Mouse (Mus musculus): ENCODE data around the gene Hamp. TPM values are rescaled to one million over a fixed set of nuclear protein-coding genes. Genes with fewer than 3 reads are reported as not detected.
"Not testable (repeated sequence)": the region's sequence is repeated elsewhere in the genome, so short reads cannot be mapped to it uniquely, and the experiment has no call there.

Gene Hamp
- polyA plus RNA-seq, 1 experiment, result not detected

GRCm38 (mm10) chr7:30952441-30953265 is 8.8 kb upstream of the Hamp start:
- Histone ChIP-seq H3K79me2 (ENCODE audit: control insufficient read depth, insufficient read depth) (peaks cover 17% of the 10 kb centered on the region), H3K27me3 (ENCODE audit: control insufficient read depth, insufficient read depth, insufficient read length) (no peaks in the 10 kb centered on the region), H3ac (ENCODE audit: control insufficient read depth, insufficient read length, low read depth) (no peak overlapping the region), H3K36me3 (ENCODE audit: control insufficient read depth, insufficient read depth) (peaks cover 47% of the 10 kb centered on the region), H3K4me3 (ENCODE audit: insufficient read depth, poor library complexity, severe bottlenecking) (no peak overlapping the region), H3K79me3 (ENCODE audit: low read depth) (peaks cover 3% of the 10 kb centered on the region)
- TF ChIP-seq CEBPB (IDR thresholded peaks at IDR 0.05; ENCODE audit: low read depth) (no peak), MYOG (IDR thresholded peaks at IDR 0.05; ENCODE audit: control insufficient read depth, extremely low read depth, insufficient read length) (no peak), USF1 (IDR thresholded peaks at IDR 0.05; ENCODE audit: low read depth) (no peak), CTCF (IDR thresholded peaks at IDR 0.05; ENCODE audit: control insufficient read depth, insufficient read depth, insufficient read length) (no peak), MAX (IDR thresholded peaks at IDR 0.05) (no peak), FOSL1 (IDR thresholded peaks at IDR 0.05; ENCODE audit: insufficient read depth, low read length, poor library complexity, severe bottlenecking) (no peak), MYOD1 (IDR thresholded peaks at IDR 0.05; ENCODE audit: control insufficient read depth, insufficient read length, low read depth) (no peak)

DNA sequence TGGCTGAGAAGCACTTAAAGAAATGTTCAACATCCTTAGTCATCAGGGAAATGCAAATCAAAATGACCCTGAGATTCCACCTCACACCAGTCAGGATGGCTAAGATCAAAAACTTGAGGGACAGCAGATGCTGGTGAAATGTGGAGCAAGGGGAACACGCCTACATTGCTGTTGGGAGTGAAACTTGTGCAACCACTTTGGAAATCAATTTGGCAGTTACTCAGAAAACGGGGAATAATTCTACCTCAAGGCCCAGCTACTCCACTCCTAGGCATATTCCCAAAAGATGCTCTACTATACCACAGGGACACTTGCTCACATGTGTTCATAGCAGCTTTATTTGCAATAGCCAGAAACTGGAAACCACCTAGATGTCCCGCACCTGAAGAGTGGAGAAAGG is 6.1 kb upstream of the Hamp start:
- H3K36me3 ChIP-seq (ENCODE audit: control insufficient read depth, insufficient read depth), result peaks cover 41% of the 10 kb centered on the region
- not testable (repeated sequence) for H3K79me2 ChIP-seq (ENCODE audit: control insufficient read depth, insufficient read depth); H3ac ChIP-seq (ENCODE audit: control insufficient read depth, insufficient read length, low read depth); H3K79me3 ChIP-seq (ENCODE audit: low read depth); H3K27me3 ChIP-seq (ENCODE audit: control insufficient read depth, insufficient read depth, insufficient read length); H3K4me3 ChIP-seq (ENCODE audit: insufficient read depth, poor library complexity, severe bottlenecking)

- TF ChIP-seq CTCF (IDR thresholded peaks at IDR 0.05; ENCODE audit: control insufficient read depth, insufficient read depth, insufficient read length) (no peak), FOSL1 (IDR thresholded peaks at IDR 0.05; ENCODE audit: insufficient read depth, low read length, poor library complexity, severe bottlenecking) (no peak), MYOD1 (IDR thresholded peaks at IDR 0.05; ENCODE audit: control insufficient read depth, insufficient read length, low read depth) (no peak), MAX (IDR thresholded peaks at IDR 0.05) (no peak), MYOG (IDR thresholded peaks at IDR 0.05; ENCODE audit: control insufficient read depth, extremely low read depth, insufficient read length) (no peak)
- no peak overlapping the region for H3ac ChIP-seq (ENCODE audit: control insufficient read depth, insufficient read length, low read depth)
These were observed 2.0 kb upstream of the Hamp start for GRCm38 (mm10) chr7:30945876-30946275.

DNA sequence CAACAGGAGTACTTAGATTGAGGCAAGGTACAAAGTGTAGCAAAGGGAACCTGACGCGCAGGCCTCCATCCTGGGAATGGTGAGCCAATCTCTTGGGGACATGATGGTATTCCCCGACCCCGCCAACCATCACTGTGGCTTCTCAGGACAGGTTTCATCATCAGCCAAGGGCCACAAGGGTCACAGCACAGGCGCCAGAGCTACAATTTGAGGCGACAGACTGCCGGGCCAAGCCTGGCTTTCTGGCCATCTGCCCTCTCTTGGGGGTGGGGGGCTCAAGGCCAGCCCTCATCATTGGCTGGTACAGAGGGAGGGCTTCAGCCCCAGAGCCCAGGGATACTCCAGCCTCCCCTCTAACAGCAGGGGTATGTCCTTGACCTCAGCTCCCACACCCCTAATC is 1.6 kb upstream of the Hamp start:
- not testable (repeated sequence) for H3K79me3 ChIP-seq (ENCODE audit: low read depth); H3K27me3 ChIP-seq (ENCODE audit: control insufficient read depth, insufficient read depth, insufficient read length); H3K79me2 ChIP-seq (ENCODE audit: control insufficient read depth, insufficient read depth); H3ac ChIP-seq (ENCODE audit: control insufficient read depth, insufficient read length, low read depth); H3K4me3 ChIP-seq (ENCODE audit: insufficient read depth, poor library complexity, severe bottlenecking)
- peaks cover 16% of the 10 kb centered on the region for H3K36me3 ChIP-seq (ENCODE audit: control insufficient read depth, insufficient read depth)

More at GRCm38 (mm10) chr7:30945876-30946275, 2.0 kb upstream of the Hamp start:
- H3K79me3 ChIP-seq (ENCODE audit: low read depth), result no peaks in the 10 kb centered on the region
- H3K79me2 ChIP-seq (ENCODE audit: control insufficient read depth, insufficient read depth), result no peaks in the 10 kb centered on the region
- no peak overlapping the region for H3K4me3 ChIP-seq (ENCODE audit: insufficient read depth, poor library complexity, severe bottlenecking)
- H3K36me3 ChIP-seq (ENCODE audit: control insufficient read depth, insufficient read depth), result peaks cover 18% of the 10 kb centered on the region
- no peaks in the 10 kb centered on the region for H3K27me3 ChIP-seq (ENCODE audit: control insufficient read depth, insufficient read depth, insufficient read length)

DNA sequence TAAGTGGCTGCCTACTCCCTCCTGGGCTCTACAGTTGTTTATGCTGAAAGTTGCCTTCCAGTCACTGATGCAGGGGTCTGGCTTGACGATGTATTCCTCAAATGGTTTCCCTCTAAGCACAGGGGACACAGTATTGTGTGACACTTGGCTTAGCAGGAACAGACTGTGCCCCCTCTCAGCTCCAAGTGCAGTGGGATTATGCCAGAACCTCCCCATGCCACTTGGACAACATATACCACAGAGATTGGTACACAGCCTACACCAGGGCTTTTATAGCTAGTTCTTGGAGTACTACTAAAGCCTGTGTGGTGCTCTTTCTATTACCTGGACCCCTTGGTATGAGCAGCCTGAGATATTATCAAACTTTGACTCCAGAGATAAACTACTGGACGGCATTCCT is 874 bp upstream of the Hamp start:
- H3K79me2 ChIP-seq (ENCODE audit: control insufficient read depth, insufficient read depth); H3K27me3 ChIP-seq (ENCODE audit: control insufficient read depth, insufficient read depth, insufficient read length); H3K36me3 ChIP-seq (ENCODE audit: control insufficient read depth, insufficient read depth); H3K4me3 ChIP-seq (ENCODE audit: insufficient read depth, poor library complexity, severe bottlenecking); H3K79me3 ChIP-seq (ENCODE audit: low read depth); H3ac ChIP-seq (ENCODE audit: control insufficient read depth, insufficient read length, low read depth): not testable (repeated sequence)

GRCm38 (mm10) chr7:30942365-30942764 is 1.5 kb downstream of the Hamp start:
- H3K27me3 ChIP-seq (ENCODE audit: control insufficient read depth, insufficient read depth, insufficient read length); H3ac ChIP-seq (ENCODE audit: control insufficient read depth, insufficient read length, low read depth); H3K4me3 ChIP-seq (ENCODE audit: insufficient read depth, poor library complexity, severe bottlenecking); H3K36me3 ChIP-seq (ENCODE audit: control insufficient read depth, insufficient read depth); H3K79me2 ChIP-seq (ENCODE audit: control insufficient read depth, insufficient read depth); H3K79me3 ChIP-seq (ENCODE audit: low read depth): not testable (repeated sequence)

- not testable (repeated sequence) for H3K79me3 ChIP-seq (ENCODE audit: low read depth); H3K36me3 ChIP-seq (ENCODE audit: control insufficient read depth, insufficient read depth); H3ac ChIP-seq (ENCODE audit: control insufficient read depth, insufficient read length, low read depth); H3K27me3 ChIP-seq (ENCODE audit: control insufficient read depth, insufficient read depth, insufficient read length); H3K79me2 ChIP-seq (ENCODE audit: control insufficient read depth, insufficient read depth); H3K4me3 ChIP-seq (ENCODE audit: insufficient read depth, poor library complexity, severe bottlenecking)
These were observed 3.8 kb downstream of the Hamp start for GRCm38 (mm10) chr7:30940070-30940469.

DNA sequence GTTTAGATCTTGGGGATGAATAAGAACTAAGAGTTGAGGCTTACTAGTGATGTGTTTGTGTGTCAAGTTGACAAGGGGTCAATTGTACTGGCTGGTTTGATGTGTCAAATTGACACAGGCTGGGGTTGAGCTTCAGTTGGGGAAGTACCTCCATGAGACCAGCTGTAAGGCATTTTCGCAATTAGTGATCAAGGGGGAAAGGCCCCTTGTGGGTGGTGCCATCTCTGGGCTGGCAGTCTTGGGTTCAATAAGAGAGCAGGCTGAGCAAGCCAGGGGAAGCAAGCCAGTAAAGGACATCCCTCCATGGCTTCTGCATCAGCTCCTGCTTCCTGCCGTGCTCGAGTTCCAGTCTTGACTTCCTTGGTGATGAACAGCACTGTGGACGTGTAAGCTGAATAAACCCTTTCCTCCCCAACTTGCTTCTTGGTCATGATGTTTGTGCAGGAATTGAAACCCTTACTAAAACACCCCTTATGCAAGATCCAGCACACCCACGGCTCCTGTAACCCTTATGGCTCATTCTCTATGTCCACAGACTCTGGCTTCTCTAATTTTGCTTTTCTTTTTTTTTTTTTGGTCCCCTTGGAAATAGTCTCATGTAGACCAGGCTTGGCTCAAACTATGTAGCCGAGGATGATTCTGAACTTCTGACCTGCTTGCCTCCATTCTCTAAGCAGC is 8.3 kb downstream of the Hamp start:
- H3K27me3 ChIP-seq (ENCODE audit: control insufficient read depth, insufficient read depth, insufficient read length); H3K79me3 ChIP-seq (ENCODE audit: low read depth); H3K79me2 ChIP-seq (ENCODE audit: control insufficient read depth, insufficient read depth); H3K36me3 ChIP-seq (ENCODE audit: control insufficient read depth, insufficient read depth); H3K4me3 ChIP-seq (ENCODE audit: insufficient read depth, poor library complexity, severe bottlenecking); H3ac ChIP-seq (ENCODE audit: control insufficient read depth, insufficient read length, low read depth): not testable (repeated sequence)

- H3ac ChIP-seq (ENCODE audit: control insufficient read depth, insufficient read length, low read depth); H3K36me3 ChIP-seq (ENCODE audit: control insufficient read depth, insufficient read depth); H3K79me3 ChIP-seq (ENCODE audit: low read depth); H3K79me2 ChIP-seq (ENCODE audit: control insufficient read depth, insufficient read depth); H3K4me3 ChIP-seq (ENCODE audit: insufficient read depth, poor library complexity, severe bottlenecking); H3K27me3 ChIP-seq (ENCODE audit: control insufficient read depth, insufficient read depth, insufficient read length): not testable (repeated sequence)
These were observed 19.3 kb downstream of the Hamp start, which contains the start of gene Hamp2 for GRCm38 (mm10) chr7:30924581-30924980. Gene Hamp2, minus strand, starts transcription at chr7:30924681.

All from C2C12 (cell line).